Mouse (Mus musculus) midbrain, embryonic 11.5 days (tissue): ENCODE data around the gene Htt. TPM values are rescaled to one million over a fixed set of nuclear protein-coding genes. Genes with fewer than 3 reads are reported as not detected.

Experiments
- ATAC-seq: fragments of 200-750 bp; cut with Nextera tagmentation; 2 replicates; pipeline ENCODE4 v1.8.0; 2017; ENCODE audit warnings: moderate TSS enrichment, moderate library complexity; ENCODE audit not compliant: low FRiP score
- DNase-seq: peaks from one replicate; pipeline ENCODE4 v3.0.0; 2015; ENCODE audit warnings: low spot score; ENCODE audit errors: missing footprints
- H3K27ac ChIP-seq: fragments of 300-500 bp; sonication (generic); 2 replicates; pipeline ENCODE4 v1.5.1; 2014; ENCODE audit warnings: low read depth, low read length
- H3K27me3 ChIP-seq: fragments of 300-500 bp; sonication (generic); 2 replicates; pipeline ENCODE4 v1.6.1; 2014; ENCODE audit warnings: mild to moderate bottlenecking, low read length, moderate library complexity, mixed read lengths; ENCODE audit not compliant: control insufficient read depth, insufficient read depth
- H3K36me3 ChIP-seq: fragments of 300-500 bp; sonication (generic); 2 replicates; pipeline ENCODE4 v1.6.1; 2014; ENCODE audit warnings: mild to moderate bottlenecking, low read length, moderate library complexity, mixed read lengths; ENCODE audit not compliant: control insufficient read depth, insufficient read depth
- H3K4me1 ChIP-seq: fragments of 300-500 bp; sonication (generic); 2 replicates; pipeline ENCODE4 v1.6.1; 2014; ENCODE audit warnings: low read length; ENCODE audit not compliant: control insufficient read depth, insufficient read depth
- H3K4me2 ChIP-seq: fragments of 300-500 bp; sonication (generic); 2 replicates; pipeline ENCODE4 v1.6.1; 2014; ENCODE audit warnings: mild to moderate bottlenecking, moderate library complexity
- H3K4me3 ChIP-seq: fragments of 300-500 bp; sonication (generic); 2 replicates; pipeline ENCODE4 v1.5.1; 2014; ENCODE audit warnings: low read depth, low read length
- H3K9ac ChIP-seq: fragments of 300-500 bp; sonication (generic); 2 replicates; pipeline ENCODE4 v1.6.1; 2014; ENCODE audit warnings: low read length
- H3K9me3 ChIP-seq: fragments of 300-500 bp; sonication (generic); 2 replicates; pipeline ENCODE4 v1.6.1; 2016; ENCODE audit warnings: low read length; ENCODE audit not compliant: control insufficient read depth
- WGBS: fragments of 180-500 bp; shearing (Covaris S2); extraction: QIAGEN DNeasy Blood & Tissue Kit; methylation state at CpG from one replicate; pipeline ENCODE4 v1.1.7; 2014; 5-methylcytosine and 5-hydroxymethylcytosine counted together
- polyA plus RNA-seq: library from polyadenylated mRNA; unstranded; fragments of >200 nt; fragmentation: Nextera tagmentation; extraction: Ambion mirVana; gene quantifications from 2 replicates; pipeline ENCODE4 v1.2.1, GENCODE M21; 2014

Gene Htt
- polyA plus RNA-seq, 1 experiment from 2014 or later: 13.4 TPM

DNA sequence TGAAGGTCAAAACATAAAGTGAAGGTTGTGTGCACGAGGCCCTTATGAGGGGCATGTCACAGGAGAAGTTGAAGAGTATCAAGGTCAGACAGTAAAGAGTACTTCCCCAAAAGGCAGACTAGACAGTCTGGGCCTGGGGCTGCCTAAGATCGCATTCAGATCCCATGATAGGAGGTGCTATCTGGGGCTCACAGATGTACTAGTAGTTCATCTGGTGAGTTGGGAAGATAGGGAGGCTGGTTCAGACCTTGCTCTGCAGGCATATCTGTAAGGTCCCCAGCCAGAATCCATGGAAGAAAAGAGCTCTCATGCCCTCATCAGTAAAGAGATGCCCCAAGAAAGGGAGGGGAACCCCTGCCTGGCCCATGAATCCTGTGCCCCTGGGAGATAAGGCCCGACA, 157.2 kb downstream of the Htt start:
- Histone ChIP-seq H3K36me3 (no peaks in the 10 kb centered on the region), H3K9ac (no peak overlapping the region), H3K4me2 (no peak overlapping the region), H3K4me1 (peaks cover 4% of the 10 kb centered on the region), H3K27ac (no peak overlapping the region), H3K4me3 (no peak overlapping the region), H3K27me3 (no peaks in the 10 kb centered on the region), H3K9me3 (no peaks in the 10 kb centered on the region)
- ATAC-seq (no peak), DNase-seq (no peak)
- 92% methylated on average over 3 of the region's 3 CpGs for WGBS

DNA sequence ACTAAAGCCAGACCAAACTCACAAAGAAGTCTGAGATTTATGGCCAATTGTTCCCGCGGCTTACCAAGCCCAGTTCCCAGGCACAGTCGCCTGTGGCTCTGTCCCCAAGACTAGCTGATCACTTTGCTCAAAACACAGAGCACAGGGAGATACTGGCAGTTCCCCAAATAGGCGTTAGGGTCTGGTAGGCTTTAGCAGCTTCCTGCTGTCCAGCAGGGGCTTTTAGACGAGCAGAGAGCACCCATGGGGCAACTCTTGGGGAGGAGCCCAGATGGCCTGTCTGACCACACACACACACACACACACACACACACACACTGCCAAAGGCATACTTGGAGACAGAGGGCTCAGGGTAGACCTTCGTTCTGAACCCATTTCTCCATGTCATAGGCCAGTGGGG, 161.0 kb downstream of the Htt start:
- no peak overlapping the region for H3K4me2 ChIP-seq
- no peak for ATAC-seq
- H3K27ac ChIP-seq: no peak overlapping the region
- H3K27me3 ChIP-seq: no peaks in the 10 kb centered on the region
- DNase-seq: no peak
- H3K4me3 ChIP-seq: no peak overlapping the region
- H3K9ac ChIP-seq: no peak overlapping the region
- H3K4me1 ChIP-seq: no peaks in the 10 kb centered on the region
- H3K9me3 ChIP-seq: no peaks in the 10 kb centered on the region
- WGBS: 76% methylated on average over 6 of the region's 6 CpGs
- no peaks in the 10 kb centered on the region for H3K36me3 ChIP-seq

DNA sequence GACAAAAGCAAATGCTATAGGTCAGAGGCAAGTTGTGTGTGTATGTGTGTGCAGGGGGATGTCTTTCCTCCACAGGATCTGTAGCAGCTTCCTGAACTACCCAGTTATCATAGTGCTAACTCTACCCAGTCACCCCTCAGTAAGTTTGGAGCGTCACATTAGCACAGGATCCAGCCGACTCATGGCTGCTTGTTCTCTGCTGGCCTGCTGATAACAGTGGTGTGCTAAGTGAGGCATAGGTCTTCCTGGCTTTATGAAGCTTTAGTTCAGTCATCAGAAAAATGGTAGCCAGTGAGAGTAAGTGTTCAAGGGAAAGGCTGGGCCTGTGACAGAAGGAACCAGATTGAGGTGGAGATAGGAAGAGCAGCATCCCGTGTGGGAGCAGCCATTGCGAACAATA, 162.4 kb downstream of the Htt start:
- no peak for ATAC-seq
- H3K27ac ChIP-seq: no peak overlapping the region

DNA sequence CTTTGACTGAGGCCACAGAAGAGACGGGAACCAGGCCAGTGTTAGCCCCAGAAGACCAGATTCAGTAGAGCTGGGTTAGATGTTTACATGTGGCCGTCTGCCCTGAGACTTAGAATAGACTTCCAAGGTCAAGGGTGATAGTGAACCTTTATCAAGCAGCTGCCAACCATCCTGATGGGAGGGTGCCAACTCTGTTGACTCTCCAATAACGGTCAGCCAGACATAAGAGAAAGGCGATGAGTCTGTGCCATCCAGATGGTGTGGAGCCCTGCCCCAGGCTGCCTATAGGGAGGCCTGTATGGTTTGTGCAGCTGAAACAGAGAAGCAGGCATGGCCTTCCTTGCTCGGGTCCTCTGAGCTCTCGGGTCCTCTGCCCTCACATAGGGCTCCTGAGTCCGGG, 163.0 kb downstream of the Htt start:
- Histone ChIP-seq H3K27me3 (no peaks in the 10 kb centered on the region), H3K4me3 (no peak overlapping the region), H3K36me3 (no peaks in the 10 kb centered on the region), H3K4me2 (no peak overlapping the region), H3K9ac (no peak overlapping the region), H3K4me1 (no peaks in the 10 kb centered on the region), H3K9me3 (no peaks in the 10 kb centered on the region), H3K27ac (no peak overlapping the region)
- DNase-seq (no peak), ATAC-seq (no peak)
- 87% methylated on average over 7 of the region's 7 CpGs for WGBS

More for the DNA sequence above, 162.4 kb downstream of the Htt start:
- WGBS: 97% methylated on average over 4 of the region's 4 CpGs
- H3K27me3 ChIP-seq: no peaks in the 10 kb centered on the region
- no peaks in the 10 kb centered on the region for H3K9me3 ChIP-seq
- H3K4me3 ChIP-seq: no peak overlapping the region
- DNase-seq: no peak
- no peak overlapping the region for H3K9ac ChIP-seq
- no peaks in the 10 kb centered on the region for H3K36me3 ChIP-seq
- H3K4me1 ChIP-seq: no peaks in the 10 kb centered on the region
- no peak overlapping the region for H3K4me2 ChIP-seq

DNA sequence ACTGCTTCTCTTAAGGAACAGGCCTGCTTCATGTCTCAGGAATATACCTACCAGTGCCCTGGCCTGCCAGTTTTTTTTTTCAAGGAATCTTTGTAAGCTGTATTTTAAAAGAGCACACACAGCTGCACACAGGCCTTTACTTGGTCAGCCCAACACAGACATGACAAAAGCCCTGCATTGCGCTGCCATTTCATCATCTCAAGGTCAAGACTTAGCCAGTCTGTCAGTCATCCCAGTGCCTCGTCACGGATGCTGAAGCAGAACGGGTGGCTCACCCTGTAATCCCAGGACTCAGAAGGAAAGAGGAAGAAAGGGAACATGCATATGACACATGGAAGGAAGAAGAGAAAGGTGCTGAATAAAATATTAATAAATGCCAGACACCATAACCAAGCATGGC, 166.1 kb downstream of the Htt start:
- H3K36me3 ChIP-seq: no peaks in the 10 kb centered on the region
- no peaks in the 10 kb centered on the region for H3K9me3 ChIP-seq
- H3K4me3 ChIP-seq: no peak overlapping the region
- no peaks in the 10 kb centered on the region for H3K27me3 ChIP-seq
- no peak overlapping the region for H3K4me2 ChIP-seq
- ATAC-seq (no peak), DNase-seq (no peak)
- 84% methylated on average over 4 of the region's 4 CpGs for WGBS
- peaks cover 6% of the 10 kb centered on the region; the same call in 1 of the 2 replicates for H3K4me1 ChIP-seq
- H3K9ac ChIP-seq: no peak overlapping the region
- no peak overlapping the region for H3K27ac ChIP-seq

DNA sequence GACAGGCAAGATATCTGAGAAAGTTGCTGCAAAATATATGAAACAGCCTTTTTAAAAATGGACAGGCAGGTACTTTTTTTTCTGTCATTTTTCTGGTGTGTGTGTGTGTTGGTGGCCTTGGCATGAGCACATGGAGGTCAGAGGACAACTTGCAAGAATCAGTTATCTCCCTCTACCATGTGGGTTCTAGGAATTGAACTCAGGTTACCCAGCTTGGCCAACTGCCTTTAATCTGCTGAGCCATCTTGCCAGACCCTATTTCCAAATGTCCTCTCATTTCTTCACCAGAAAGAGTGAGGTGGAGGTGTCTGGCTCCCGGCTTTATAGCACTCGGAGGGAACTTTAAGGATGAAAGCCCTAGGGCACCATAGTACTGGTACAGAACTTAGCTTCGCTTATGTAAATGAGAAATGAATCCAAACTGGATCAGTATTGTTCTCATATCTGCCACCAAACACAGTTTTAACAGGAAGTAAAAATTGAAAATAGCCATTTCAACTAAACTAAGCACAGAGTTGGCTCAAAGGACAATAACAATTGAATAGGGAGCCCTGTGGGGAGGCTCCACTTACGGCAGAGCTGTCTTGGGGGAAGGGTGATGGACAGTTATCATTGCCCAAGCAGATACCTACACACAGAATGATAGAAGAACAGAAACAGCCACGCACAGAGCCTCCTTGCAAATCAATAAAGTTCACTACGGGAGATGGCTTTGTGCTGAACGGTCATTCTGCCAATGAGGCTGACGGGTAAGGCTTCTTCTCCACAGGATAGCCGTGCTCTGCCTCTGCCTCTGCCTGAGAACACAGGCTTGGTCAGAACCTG, 168.8 kb downstream of the Htt start:
- H3K36me3 ChIP-seq: no peaks in the 10 kb centered on the region
- DNase-seq: no peak
- no peak overlapping the region for H3K4me3 ChIP-seq
- ATAC-seq: no peak
- WGBS: 81% methylated on average over 9 of the region's 9 CpGs
- H3K27me3 ChIP-seq: no peaks in the 10 kb centered on the region
- no peak overlapping the region for H3K27ac ChIP-seq
- no peak overlapping the region for H3K4me2 ChIP-seq
- no peaks in the 10 kb centered on the region for H3K9me3 ChIP-seq
- no peak overlapping the region for H3K9ac ChIP-seq
- peaks cover 6% of the 10 kb centered on the region; the same call in 1 of the 2 replicates for H3K4me1 ChIP-seq

DNA sequence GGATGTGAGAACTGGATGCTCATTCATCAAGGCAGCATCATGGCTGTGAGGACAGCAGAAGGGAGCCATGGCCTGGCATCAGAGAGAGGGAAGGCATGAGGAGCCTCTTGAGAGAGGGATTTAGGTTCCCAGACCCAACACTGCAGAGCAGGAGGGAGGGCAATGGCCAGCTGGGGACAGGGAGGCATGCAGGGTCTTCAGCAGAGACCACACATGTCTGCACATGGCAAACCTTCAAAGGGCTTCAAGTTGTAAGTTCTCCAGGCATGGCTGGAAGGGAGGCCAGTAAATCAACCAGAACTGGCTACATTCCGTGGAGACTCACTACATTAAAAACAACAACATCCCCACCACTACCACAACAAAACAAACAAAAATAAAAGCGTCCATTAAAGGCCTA, 169.6 kb downstream of the Htt start:
- H3K4me2 ChIP-seq: no peak overlapping the region
- peaks cover 6% of the 10 kb centered on the region; the same call in 1 of the 2 replicates for H3K4me1 ChIP-seq
- DNase-seq (no peak), ATAC-seq (no peak)
- H3K9ac ChIP-seq: no peak overlapping the region
- H3K9me3 ChIP-seq: no peaks in the 10 kb centered on the region
- no peak overlapping the region for H3K27ac ChIP-seq
- no peak overlapping the region for H3K4me3 ChIP-seq
- no peaks in the 10 kb centered on the region for H3K27me3 ChIP-seq
- no peaks in the 10 kb centered on the region for H3K36me3 ChIP-seq
- 81% methylated on average over 2 of the region's 2 CpGs for WGBS

DNA sequence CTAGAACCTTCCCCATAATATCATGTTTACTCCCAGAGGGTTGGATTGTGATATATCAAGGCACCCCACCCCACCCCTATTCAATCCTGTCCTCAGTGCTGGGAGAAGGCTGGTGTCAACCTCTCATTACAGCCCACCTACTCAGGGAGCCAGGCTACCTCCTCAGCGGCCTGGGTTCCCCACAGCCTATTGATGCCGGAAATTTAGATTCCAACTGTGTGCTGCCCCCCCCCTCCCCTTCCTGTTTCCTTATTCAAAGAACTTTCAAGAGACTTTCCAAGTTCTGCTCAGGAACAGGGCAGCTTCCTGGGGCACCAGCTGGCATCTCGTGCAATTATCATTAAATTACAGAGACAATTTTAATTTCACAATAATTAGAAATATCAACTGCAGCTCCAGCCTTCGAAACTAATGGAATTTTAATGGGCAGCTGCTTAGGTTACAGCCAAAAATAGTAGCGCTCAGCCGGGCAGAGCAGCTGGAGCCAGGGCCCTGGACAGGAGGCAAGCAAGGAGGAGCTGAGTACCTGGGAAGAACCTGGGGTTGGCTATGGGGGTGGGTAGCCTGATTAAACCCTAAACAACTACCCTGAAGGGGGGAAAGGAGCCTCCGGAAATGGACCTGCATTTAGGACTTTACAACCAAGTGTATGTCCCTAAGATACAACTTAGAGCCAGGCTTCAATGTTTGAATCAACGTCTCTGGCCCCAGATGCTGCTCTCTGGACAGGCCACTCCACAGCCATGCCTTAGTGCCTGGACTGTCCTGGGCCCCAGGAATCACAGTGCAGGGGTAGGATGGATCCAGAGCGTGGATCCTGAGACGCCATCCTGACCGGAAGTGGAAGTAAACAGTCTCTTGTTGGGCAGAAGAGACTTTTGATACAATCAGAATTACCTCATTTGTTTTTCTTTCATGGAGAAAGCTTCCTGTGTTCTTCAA, 170.2 kb downstream of the Htt start:
- H3K4me2 ChIP-seq: no peak overlapping the region
- WGBS: 69% methylated on average over 11 of the region's 11 CpGs
- no peak for DNase-seq

DNA sequence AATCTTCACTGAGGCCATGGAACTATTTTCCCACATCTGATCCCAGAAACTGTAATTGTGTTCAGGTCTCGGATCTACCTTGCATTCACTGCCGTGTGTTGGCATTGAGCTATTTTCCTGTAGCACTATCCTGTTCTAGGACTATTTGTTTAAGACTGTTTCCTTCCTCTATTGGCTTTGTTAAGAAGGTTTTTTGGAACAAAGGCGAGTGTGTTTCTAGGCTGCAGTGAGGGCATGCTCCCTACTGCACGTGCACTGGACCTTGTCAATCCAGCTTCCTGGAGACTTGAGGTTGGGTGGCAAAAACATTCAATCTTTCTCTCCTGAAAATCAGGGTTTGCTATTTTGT, 170.9 kb downstream of the Htt start:
- Histone ChIP-seq H3K27me3 (no peaks in the 10 kb centered on the region), H3K9me3 (no peaks in the 10 kb centered on the region), H3K4me2 (no peak overlapping the region), H3K27ac (no peak overlapping the region), H3K36me3 (no peaks in the 10 kb centered on the region), H3K9ac (no peak overlapping the region), H3K4me3 (no peak overlapping the region), H3K4me1 (peaks cover 6% of the 10 kb centered on the region; the same call in 1 of the 2 replicates)
- 29% methylated on average over 4 of the region's 4 CpGs for WGBS
- no peak for ATAC-seq
- no peak for DNase-seq

More for the DNA sequence above, 170.2 kb downstream of the Htt start:
- H3K27ac ChIP-seq: no peak overlapping the region; the same call in 1 of the 2 replicates
- no peaks in the 10 kb centered on the region for H3K27me3 ChIP-seq
- H3K9ac ChIP-seq: no peak overlapping the region
- H3K36me3 ChIP-seq: no peaks in the 10 kb centered on the region
- H3K4me3 ChIP-seq: no peak overlapping the region
- peaks cover 6% of the 10 kb centered on the region; the same call in 1 of the 2 replicates for H3K4me1 ChIP-seq
- H3K9me3 ChIP-seq: no peaks in the 10 kb centered on the region
- no peak for ATAC-seq
